Mouse (Mus musculus) heart, embryonic 13.5 days (tissue): Measurements from ENCODE around the gene Teddm1a. TPM values are rescaled to one million over a fixed set of nuclear protein-coding genes. Genes with fewer than 3 reads are reported as not detected.

Experiments used
- ATAC-seq: fragments of 200-750 bp; cut with Nextera tagmentation; 2 replicates; pipeline ENCODE4 v1.8.0; 2017; ENCODE audit warnings: moderate TSS enrichment; ENCODE audit not compliant: insufficient number of reproducible peaks, low FRiP score, low TSS enrichment; ENCODE audit errors: extremely low read depth
- H3K27ac ChIP-seq: fragments of 300-500 bp; sonication (generic); replicated peaks from 2 replicates; pipeline ENCODE4 v1.5.1; 2015; ENCODE audit warnings: moderate library complexity, mild to moderate bottlenecking, inconsistent platforms
- H3K27me3 ChIP-seq: fragments of 300-500 bp; sonication (generic); replicated peaks from 2 replicates; pipeline ENCODE4 v1.6.1; 2015; ENCODE audit warnings: mild to moderate bottlenecking, inconsistent platforms
- H3K36me3 ChIP-seq: fragments of 300-500 bp; sonication (generic); 2 replicates; pipeline ENCODE4 v1.6.1; 2015; ENCODE audit warnings: mild to moderate bottlenecking, inconsistent platforms
- H3K4me1 ChIP-seq: fragments of 300-500 bp; sonication (generic); 2 replicates; pipeline ENCODE4 v1.6.1; 2015; ENCODE audit warnings: inconsistent platforms
- H3K4me2 ChIP-seq: fragments of 300-500 bp; sonication (generic); 2 replicates; pipeline ENCODE4 v1.6.1; 2015; ENCODE audit warnings: inconsistent platforms, mild to moderate bottlenecking, moderate library complexity
- H3K4me3 ChIP-seq: fragments of 300-500 bp; sonication (generic); 2 replicates; pipeline ENCODE4 v1.5.1; 2015; ENCODE audit warnings: moderate library complexity, mild to moderate bottlenecking, inconsistent platforms
- H3K9ac ChIP-seq: fragments of 300-500 bp; sonication (generic); 2 replicates; pipeline ENCODE4 v1.6.1; 2015; ENCODE audit warnings: inconsistent platforms, mild to moderate bottlenecking, moderate library complexity
- H3K9me3 ChIP-seq: fragments of 300-500 bp; sonication (generic); 2 replicates; pipeline ENCODE4 v1.6.1; 2016; ENCODE audit warnings: inconsistent platforms
- WGBS: fragments of 180-500 bp; shearing (Covaris S2); methylation state at CpG from one replicate; pipeline ENCODE4 v1.1.7; 2015; ENCODE audit warnings: mixed read lengths; 5-methylcytosine and 5-hydroxymethylcytosine counted together
- polyA plus RNA-seq: library from polyadenylated mRNA; unstranded; fragments of >200 nt; fragmentation: Nextera tagmentation; extraction: Ambion mirVana; gene quantifications from 2 replicates; pipeline ENCODE4 v1.2.1, GENCODE M21; 2015

Teddm1a gene
- polyA plus RNA-seq, 1 experiment from 2014 or later: not detected

- H3K4me1 ChIP-seq: peaks cover 21% of the 10 kb centered on the region
- peaks cover 18% of the 10 kb centered on the region for H3K27me3 ChIP-seq
- 42% methylated on average over 8 of the region's 8 CpGs for WGBS
- ATAC-seq: no peak
- no peaks in the 10 kb centered on the region for H3K9me3 ChIP-seq
- H3K27ac ChIP-seq: no peak overlapping the region
- H3K4me3 ChIP-seq: no peak overlapping the region
- H3K4me2 ChIP-seq: no peak overlapping the region
- H3K9ac ChIP-seq: no peak overlapping the region
- H3K36me3 ChIP-seq: no peaks in the 10 kb centered on the region
Measured at GRCm38 (mm10) chr1:153894201-153894893, 2.8 kb downstream of the Teddm1a start.

- Histone ChIP-seq H3K4me2 (no peak overlapping the region), H3K27ac (no peak overlapping the region), H3K9me3 (no peaks in the 10 kb centered on the region), H3K4me3 (no peak overlapping the region), H3K9ac (no peak overlapping the region), H3K36me3 (no peaks in the 10 kb centered on the region), H3K4me1 (peaks cover 21% of the 10 kb centered on the region), H3K27me3 (peaks cover 18% of the 10 kb centered on the region)
- no peak for ATAC-seq
- 34% methylated on average over 5 of the region's 5 CpGs for WGBS
Measured at GRCm38 (mm10) chr1:153894979-153895378, 3.4 kb downstream of the Teddm1a start.

DNA sequence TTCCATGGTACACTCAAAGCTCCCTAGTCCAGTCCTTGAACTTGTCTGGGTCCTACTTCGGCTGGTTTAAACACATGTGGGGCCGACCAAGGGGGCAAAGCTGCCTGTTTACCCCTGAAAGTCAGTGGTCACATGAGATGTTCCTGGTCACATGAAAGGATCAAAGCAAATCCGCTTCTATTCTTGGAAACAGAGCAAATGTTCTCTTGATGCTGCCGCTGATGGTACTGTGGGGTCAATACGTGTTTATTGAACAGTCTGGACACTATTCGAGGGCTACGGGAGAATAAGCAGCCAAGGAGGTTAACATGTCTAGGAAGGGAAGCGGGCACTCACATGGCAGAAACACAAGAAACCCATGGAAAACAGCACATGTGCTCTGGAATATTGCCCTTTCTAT, 5.7 kb downstream of the Teddm1a start:
- H3K27ac ChIP-seq: no peak overlapping the region
- no peaks in the 10 kb centered on the region for H3K36me3 ChIP-seq
- H3K4me1 ChIP-seq: peaks cover 34% of the 10 kb centered on the region
- WGBS: 71% methylated on average over 8 of the region's 8 CpGs
- no peak overlapping the region for H3K4me3 ChIP-seq
- H3K9me3 ChIP-seq: no peaks in the 10 kb centered on the region
- peaks cover 8% of the 10 kb centered on the region for H3K27me3 ChIP-seq
- no peak for ATAC-seq
- no peak overlapping the region for H3K4me2 ChIP-seq
- H3K9ac ChIP-seq: no peak overlapping the region

DNA sequence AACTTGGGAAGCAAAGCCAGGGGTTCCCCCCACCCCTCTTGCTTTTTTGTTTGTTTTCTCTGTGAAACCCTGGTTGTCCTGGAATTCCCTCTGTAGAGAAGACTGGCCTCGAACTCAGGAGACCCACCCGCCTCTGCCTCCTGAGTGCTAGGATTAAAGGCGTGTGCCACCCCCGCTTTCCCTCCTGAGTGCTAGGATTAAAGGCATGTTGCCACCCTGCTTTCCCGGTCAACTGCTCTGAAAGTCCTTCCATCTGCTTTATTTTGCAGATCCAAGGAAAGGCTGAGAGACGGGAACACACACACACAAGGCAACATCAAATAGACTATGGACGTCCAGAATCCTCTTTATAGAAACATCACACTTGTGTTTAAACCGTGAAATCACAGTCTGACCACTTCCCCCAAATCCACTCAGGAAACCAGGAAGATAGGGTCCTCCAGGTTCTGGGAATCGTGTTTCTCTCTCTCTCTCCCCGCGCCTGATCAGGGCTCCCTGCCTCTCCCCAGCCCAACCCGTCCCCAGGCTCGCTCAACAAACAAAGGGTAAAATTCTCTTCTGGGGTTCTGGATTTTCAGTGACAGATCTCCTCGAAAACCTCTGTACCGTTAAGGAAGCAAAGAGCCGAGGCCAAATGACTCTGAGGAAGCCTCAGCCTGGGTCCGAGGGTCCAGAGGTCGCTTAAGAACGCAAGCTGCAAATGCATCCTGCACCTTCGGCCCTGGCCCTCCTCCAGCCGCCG, 7.6 kb downstream of the Teddm1a start:
- no peak for ATAC-seq

DNA sequence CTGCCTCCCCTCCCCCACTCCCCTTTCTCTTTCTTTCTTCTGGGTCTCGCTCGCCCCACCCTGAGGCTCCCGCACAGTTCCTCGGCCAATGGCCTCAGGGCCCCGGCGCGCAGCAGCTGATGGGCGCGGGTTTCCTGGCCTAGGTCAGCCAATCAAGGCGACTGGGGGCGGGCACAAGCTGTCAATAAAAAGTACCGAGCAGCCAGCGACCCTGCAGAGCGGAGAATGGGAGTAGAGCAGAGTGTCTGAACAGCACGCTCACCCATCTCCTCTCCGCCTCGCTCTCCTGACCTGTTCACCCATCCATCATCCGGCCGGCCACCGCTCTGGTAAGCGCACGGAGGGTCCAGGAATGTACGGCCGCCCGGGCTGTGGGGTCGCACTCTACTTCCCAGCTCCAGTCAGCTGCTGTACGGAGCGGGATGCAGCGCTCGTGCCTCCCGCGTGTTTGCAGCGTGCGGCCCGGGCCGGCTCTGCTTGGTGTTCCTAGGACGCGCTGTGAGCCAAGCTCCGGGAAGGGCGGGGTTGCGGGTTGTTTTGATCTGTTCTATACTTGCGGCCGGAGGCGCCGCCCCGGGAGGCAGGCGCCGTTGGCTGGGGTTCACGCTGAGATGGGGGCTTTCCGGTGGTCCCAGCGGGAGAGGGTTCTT, 8.3 kb downstream of the Teddm1a start, which contains the start of the genes Glul and Teddm2:
Gene Glul, plus strand, starts transcription at position 214 of the 650 bp plus-strand sequence.
Gene Teddm2, minus strand, starts transcription at position 498 of the 650 bp plus-strand sequence.
- H3K4me1 ChIP-seq: peaks cover 36% of the 10 kb centered on the region
- peak within 1 kb of the TSS; percentile 79 for H3K4me3 ChIP-seq
- 1% methylated on average over 50 of the region's 51 CpGs for WGBS
- no peaks in the 10 kb centered on the region for H3K27me3 ChIP-seq
- H3K36me3 ChIP-seq: peaks cover 24% of the 10 kb centered on the region
- H3K4me2 ChIP-seq: peak within 1 kb of the TSS; percentile 87
- ATAC-seq: peak; percentile 89
- peak within 1 kb of the TSS; percentile 97 for H3K27ac ChIP-seq
- H3K9me3 ChIP-seq: no peaks in the 10 kb centered on the region
- H3K9ac ChIP-seq: peak within 1 kb of the TSS; percentile 94

More for the DNA sequence above, 7.6 kb downstream of the Teddm1a start:
- H3K4me3 ChIP-seq: peak overlapping the region; percentile 79
- WGBS: 15% methylated on average over 22 of the region's 22 CpGs
- no peaks in the 10 kb centered on the region for H3K9me3 ChIP-seq
- peaks cover 17% of the 10 kb centered on the region for H3K36me3 ChIP-seq
- peaks cover 4% of the 10 kb centered on the region; the same call in 1 of the 2 replicates for H3K27me3 ChIP-seq
- peak overlapping the region; percentile 81 for H3K9ac ChIP-seq
- H3K27ac ChIP-seq: peak overlapping the region; percentile 97
- H3K4me2 ChIP-seq: peak overlapping the region; percentile 87
- H3K4me1 ChIP-seq: peaks cover 36% of the 10 kb centered on the region

- peak overlapping the region; percentile 94 for H3K9ac ChIP-seq
- H3K4me2 ChIP-seq: peak overlapping the region; percentile 87
- ATAC-seq: peak; percentile 35; the same call in 1 of the 2 replicates
- H3K36me3 ChIP-seq: peaks cover 29% of the 10 kb centered on the region
- H3K27me3 ChIP-seq: no peaks in the 10 kb centered on the region
- WGBS: 0% methylated on average over 36 of the region's 36 CpGs
- peak overlapping the region; percentile 97 for H3K27ac ChIP-seq
- no peaks in the 10 kb centered on the region for H3K9me3 ChIP-seq
- peak overlapping the region; percentile 79 for H3K4me3 ChIP-seq
- peaks cover 36% of the 10 kb centered on the region for H3K4me1 ChIP-seq
Measured at GRCm38 (mm10) chr1:153900381-153900780, 8.8 kb downstream of the Teddm1a start.

DNA sequence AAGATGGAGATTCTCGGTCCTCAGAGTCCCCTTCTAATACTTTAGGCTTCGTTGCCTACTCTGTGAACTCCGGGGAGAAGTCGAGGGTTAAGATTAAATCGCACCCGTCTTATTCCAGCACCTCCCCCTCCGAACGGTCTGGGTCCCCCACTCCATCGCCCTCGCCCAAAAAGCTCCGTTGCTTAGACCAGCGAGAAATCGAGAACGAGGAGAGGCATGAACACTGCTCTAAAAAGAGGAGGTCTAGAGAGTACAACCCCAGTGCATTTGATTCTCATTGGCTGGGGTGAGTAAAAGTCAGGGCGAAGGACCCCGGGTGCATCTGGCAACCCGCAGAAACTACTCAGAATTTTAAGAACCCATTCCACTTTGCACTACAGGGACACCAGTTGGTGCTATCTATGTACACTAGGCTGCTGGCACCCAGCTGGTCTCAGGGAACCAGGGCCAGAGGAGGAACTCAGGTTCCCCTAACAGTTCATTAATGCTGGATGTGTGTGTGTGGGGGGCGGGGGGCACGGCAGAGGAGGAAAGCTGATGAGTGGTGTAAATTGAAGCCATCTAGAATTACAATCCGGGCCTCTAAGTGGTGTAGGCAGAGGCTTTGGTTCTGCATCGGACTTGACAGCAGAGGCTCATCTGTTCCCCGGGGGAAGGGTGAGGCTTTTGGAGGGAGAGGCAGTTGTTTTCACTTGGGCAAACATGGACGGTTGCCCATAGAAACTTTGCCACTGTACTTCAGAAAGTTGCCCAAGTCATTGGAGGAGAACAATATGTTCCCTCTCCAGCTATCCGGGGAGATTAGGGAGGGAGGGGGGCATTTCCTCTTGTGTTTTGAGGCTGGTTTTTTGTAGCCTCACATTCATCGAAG, 9.6 kb downstream of the Teddm1a start:
- no peak for ATAC-seq
- Histone ChIP-seq H3K4me2 (peak overlapping the region; percentile 87), H3K4me3 (peak overlapping the region; percentile 79), H3K9me3 (no peaks in the 10 kb centered on the region), H3K4me1 (peaks cover 36% of the 10 kb centered on the region), H3K27me3 (no peaks in the 10 kb centered on the region), H3K27ac (peak overlapping the region; percentile 97), H3K9ac (peak overlapping the region; percentile 94), H3K36me3 (peaks cover 37% of the 10 kb centered on the region)
- 3% methylated on average over 25 of the region's 25 CpGs for WGBS

GRCm38 (mm10) chr1:153903006-153903405, 11.5 kb downstream of the Teddm1a start:
- H3K4me2 ChIP-seq: no peak overlapping the region

DNA sequence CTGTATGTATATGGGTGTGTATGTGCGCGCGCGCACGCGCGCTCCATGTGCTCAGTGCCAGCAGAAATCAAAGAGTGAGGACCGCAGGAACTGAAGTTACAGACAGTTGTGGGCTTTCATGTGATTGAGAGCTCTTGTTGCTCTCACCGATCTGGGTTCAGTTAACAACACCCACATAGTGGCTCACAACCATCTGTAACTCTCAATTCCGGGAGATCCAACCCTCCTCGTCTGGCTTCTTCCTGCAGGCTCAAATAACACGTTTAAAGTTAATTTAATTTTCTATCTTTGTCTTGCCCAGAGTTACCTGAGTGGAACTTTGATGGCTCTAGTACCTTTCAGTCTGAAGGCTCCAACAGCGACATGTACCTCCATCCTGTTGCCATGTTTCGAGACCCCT, 12.7 kb downstream of the Teddm1a start:
- Histone ChIP-seq H3K9me3 (no peaks in the 10 kb centered on the region), H3K4me1 (peaks cover 16% of the 10 kb centered on the region), H3K36me3 (peaks cover 68% of the 10 kb centered on the region), H3K4me2 (no peak overlapping the region), H3K9ac (no peak overlapping the region), H3K27ac (no peak overlapping the region), H3K4me3 (no peak overlapping the region), H3K27me3 (no peaks in the 10 kb centered on the region)
- WGBS: 94% methylated on average over 14 of the region's 14 CpGs
- no peak for ATAC-seq

More at GRCm38 (mm10) chr1:153903006-153903405, 11.5 kb downstream of the Teddm1a start:
- no peaks in the 10 kb centered on the region for H3K27me3 ChIP-seq
- H3K9ac ChIP-seq: no peak overlapping the region
- H3K4me1 ChIP-seq: peaks cover 27% of the 10 kb centered on the region
- peaks cover 56% of the 10 kb centered on the region for H3K36me3 ChIP-seq
- no peaks in the 10 kb centered on the region for H3K9me3 ChIP-seq
- WGBS: 92% methylated on average over 13 of the region's 13 CpGs
- H3K27ac ChIP-seq: no peak overlapping the region
- no peak overlapping the region for H3K4me3 ChIP-seq
- ATAC-seq: no peak

GRCm38 (mm10) chr1:153905884-153906283, 14.3 kb downstream of the Teddm1a start:
- Histone ChIP-seq H3K9me3 (no peaks in the 10 kb centered on the region), H3K27me3 (no peaks in the 10 kb centered on the region), H3K36me3 (peaks cover 82% of the 10 kb centered on the region), H3K4me2 (no peak overlapping the region), H3K27ac (no peak overlapping the region), H3K9ac (no peak overlapping the region), H3K4me3 (no peak overlapping the region), H3K4me1 (peaks cover 15% of the 10 kb centered on the region)
- 82% methylated on average over 3 of the region's 3 CpGs for WGBS
- ATAC-seq: no peak
